Mouse (Mus musculus): ENCODE measurements around the gene Upk1b. TPM values are rescaled to one million over a fixed set of nuclear protein-coding genes. Genes with fewer than 3 reads are reported as not detected.

The Upk1b gene
- polyA plus RNA-seq, 1 experiment = 5.3 TPM

GRCm38 (mm10) chr16:38772906-38773496 lies 27.1 kb downstream of the Upk1b start:
- TF ChIP-seq POLR2A (IDR thresholded peaks at IDR 0.05; ENCODE audit: low read depth, low read length) = no peak
- no peak for TF ChIP-seq CTCF (conservative IDR thresholded peaks at IDR 0.05; ENCODE audit: insufficient read depth, insufficient read length, low read depth, low read length)
- Histone ChIP-seq H3K27ac (ENCODE audit: insufficient read depth, low read depth, low read length) (no peak overlapping the region), H3K36me3 (ENCODE audit: control insufficient read depth, insufficient read depth, low read length) (no peaks in the 10 kb centered on the region), H3K4me3 (ENCODE audit: insufficient read depth, low read depth, low read length) (no peak overlapping the region), H3K4me1 (ENCODE audit: control insufficient read depth, insufficient read depth, low read length) (no peaks in the 10 kb centered on the region), H3K27me3 (replicated peaks; ENCODE audit: control insufficient read depth, insufficient read depth, low read length) (no peaks in the 10 kb centered on the region)
- peak; percentile 30 for DNase-seq
- 11% methylated on average over 12 of the region's 12 CpGs for WGBS

GRCm38 (mm10) chr16:38771145-38771544 lies 29.0 kb downstream of the Upk1b start:
- no peak overlapping the region for H3K27ac ChIP-seq (ENCODE audit: insufficient read depth, low read depth, low read length)
- H3K4me1 ChIP-seq (ENCODE audit: control insufficient read depth, insufficient read depth, low read length) = no peaks in the 10 kb centered on the region
- no peak overlapping the region for H3K4me3 ChIP-seq (ENCODE audit: insufficient read depth, low read depth, low read length)
- TF ChIP-seq CTCF (conservative IDR thresholded peaks at IDR 0.05; ENCODE audit: insufficient read depth, insufficient read length, low read depth, low read length) = no peak
- TF ChIP-seq POLR2A (IDR thresholded peaks at IDR 0.05; ENCODE audit: low read depth, low read length) = no peak
- DNase-seq = no peak
- H3K27me3 ChIP-seq (replicated peaks; ENCODE audit: control insufficient read depth, insufficient read depth, low read length) = no peaks in the 10 kb centered on the region
- no peaks in the 10 kb centered on the region for H3K36me3 ChIP-seq (ENCODE audit: control insufficient read depth, insufficient read depth, low read length)
- 95% methylated on average over 6 of the region's 6 CpGs for WGBS

GRCm38 (mm10) chr16:38769529-38769928 lies 30.6 kb downstream of the Upk1b start:
- 74% methylated on average over 9 of the region's 9 CpGs for WGBS
- H3K4me1 ChIP-seq (ENCODE audit: control insufficient read depth, insufficient read depth, low read length) = no peaks in the 10 kb centered on the region
- no peak for DNase-seq
- no peak overlapping the region for H3K27ac ChIP-seq (ENCODE audit: insufficient read depth, low read depth, low read length)
- H3K4me3 ChIP-seq (ENCODE audit: insufficient read depth, low read depth, low read length) = no peak overlapping the region
- H3K36me3 ChIP-seq (ENCODE audit: control insufficient read depth, insufficient read depth, low read length) = no peaks in the 10 kb centered on the region
- TF ChIP-seq POLR2A (IDR thresholded peaks at IDR 0.05; ENCODE audit: low read depth, low read length) (no peak), CTCF (conservative IDR thresholded peaks at IDR 0.05; ENCODE audit: insufficient read depth, insufficient read length, low read depth, low read length) (no peak)
- no peaks in the 10 kb centered on the region for H3K27me3 ChIP-seq (replicated peaks; ENCODE audit: control insufficient read depth, insufficient read depth, low read length)

- no peaks in the 10 kb centered on the region for H3K36me3 ChIP-seq (ENCODE audit: control insufficient read depth, insufficient read depth, low read length)
Measured at GRCm38 (mm10) chr16:38768386-38768785, 31.7 kb downstream of the Upk1b start.

GRCm38 (mm10) chr16:38767761-38768160 lies 32.4 kb downstream of the Upk1b start:
- H3K4me1 ChIP-seq (ENCODE audit: control insufficient read depth, insufficient read depth, low read length) = 0 out of 2 replicates have a peak, but pooled peaks cover 3% of the 10 kb centered on the region
- no peak for DNase-seq
- H3K36me3 ChIP-seq (ENCODE audit: control insufficient read depth, insufficient read depth, low read length) = no peaks in the 10 kb centered on the region
- WGBS = 93% methylated on average over 8 of the region's 8 CpGs
- H3K27ac ChIP-seq (ENCODE audit: insufficient read depth, low read depth, low read length) = no peak overlapping the region
- no peaks in the 10 kb centered on the region for H3K27me3 ChIP-seq (replicated peaks; ENCODE audit: control insufficient read depth, insufficient read depth, low read length)
- no peak overlapping the region for H3K4me3 ChIP-seq (ENCODE audit: insufficient read depth, low read depth, low read length)
- TF ChIP-seq CTCF (conservative IDR thresholded peaks at IDR 0.05; ENCODE audit: insufficient read depth, insufficient read length, low read depth, low read length) (no peak), POLR2A (IDR thresholded peaks at IDR 0.05; ENCODE audit: low read depth, low read length) (no peak)

More at GRCm38 (mm10) chr16:38768386-38768785, 31.7 kb downstream of the Upk1b start:
- TF ChIP-seq CTCF (conservative IDR thresholded peaks at IDR 0.05; ENCODE audit: insufficient read depth, insufficient read length, low read depth, low read length) = no peak
- H3K4me1 ChIP-seq (ENCODE audit: control insufficient read depth, insufficient read depth, low read length) = 0 out of 2 replicates have a peak, but pooled peaks cover 2% of the 10 kb centered on the region
- H3K27me3 ChIP-seq (replicated peaks; ENCODE audit: control insufficient read depth, insufficient read depth, low read length) = no peaks in the 10 kb centered on the region
- H3K27ac ChIP-seq (ENCODE audit: insufficient read depth, low read depth, low read length) = no peak overlapping the region
- H3K4me3 ChIP-seq (ENCODE audit: insufficient read depth, low read depth, low read length) = no peak overlapping the region
- 93% methylated on average over 8 of the region's 8 CpGs for WGBS
- no peak for DNase-seq

GRCm38 (mm10) chr16:38766671-38767070 lies 33.5 kb downstream of the Upk1b start:
- TF ChIP-seq POLR2A (IDR thresholded peaks at IDR 0.05; ENCODE audit: low read depth, low read length) = no peak
- no peak for TF ChIP-seq CTCF (conservative IDR thresholded peaks at IDR 0.05; ENCODE audit: insufficient read depth, insufficient read length, low read depth, low read length)
- 61% methylated on average over 3 of the region's 3 CpGs for WGBS

GRCm38 (mm10) chr16:38763508-38763907 lies 36.6 kb downstream of the Upk1b start:
- H3K27ac ChIP-seq (ENCODE audit: insufficient read depth, low read depth, low read length) = 0 out of 2 replicates have a peak overlapping the region, but pooled peaks have one; percentile 17

More at GRCm38 (mm10) chr16:38766671-38767070, 33.5 kb downstream of the Upk1b start:
- no peaks in the 10 kb centered on the region for H3K36me3 ChIP-seq (ENCODE audit: control insufficient read depth, insufficient read depth, low read length)
- H3K27me3 ChIP-seq (replicated peaks; ENCODE audit: control insufficient read depth, insufficient read depth, low read length) = no peaks in the 10 kb centered on the region
- no peak for DNase-seq
- no peak overlapping the region for H3K27ac ChIP-seq (ENCODE audit: insufficient read depth, low read depth, low read length)
- no peak overlapping the region for H3K4me3 ChIP-seq (ENCODE audit: insufficient read depth, low read depth, low read length)
- H3K4me1 ChIP-seq (ENCODE audit: control insufficient read depth, insufficient read depth, low read length) = 0 out of 2 replicates have a peak, but pooled peaks cover 3% of the 10 kb centered on the region

More at GRCm38 (mm10) chr16:38763508-38763907, 36.6 kb downstream of the Upk1b start:
- Histone ChIP-seq H3K4me1 (ENCODE audit: control insufficient read depth, insufficient read depth, low read length) (peaks cover 4% of the 10 kb centered on the region; the same call in 1 of the 2 replicates), H3K27me3 (replicated peaks; ENCODE audit: control insufficient read depth, insufficient read depth, low read length) (no peaks in the 10 kb centered on the region), H3K4me3 (ENCODE audit: insufficient read depth, low read depth, low read length) (no peak overlapping the region), H3K36me3 (ENCODE audit: control insufficient read depth, insufficient read depth, low read length) (no peaks in the 10 kb centered on the region)
- no peak for DNase-seq
- 73% methylated on average over 4 of the region's 4 CpGs for WGBS
- TF ChIP-seq POLR2A (IDR thresholded peaks at IDR 0.05; ENCODE audit: low read depth, low read length) = no peak
- TF ChIP-seq CTCF (conservative IDR thresholded peaks at IDR 0.05; ENCODE audit: insufficient read depth, insufficient read length, low read depth, low read length) = no peak

All from kidney, adult 2 months (tissue).